ENCODE assay signal across 27 mouse cellular contexts in genomic region chr6:137268592-137268991, GRCm38 (mm10).
"Had no signal": no experiment of that assay in that cellular context is flagged by ENCODE, and none has a peak within 500 bp of the region (broad histone marks: within the 10 kb centered on the region; RNA-seq: fewer than 3 reads in every experiment).

No protein-coding gene starts in this region.

- ATAC-seq: inflammation-experienced regulatory T-cells, adult 6 months; intestine, embryonic 15.5 days; intestine, postnatal 0 days had no signal

- H3K27ac ChIP-seq: gastrocnemius, adult 2 months; heart, embryonic 10.5 days; hindbrain, embryonic 10.5 days; hindbrain, embryonic 15.5 days; intestine, embryonic 15.5 days; layer of hippocampus, adult 2 months; left cerebral cortex, adult 2 months; limb, embryonic 10.5 days; limb, embryonic 12.5 days; liver, embryonic 13.5 days; liver, embryonic 15.5 days had no signal

- H3K4me3 ChIP-seq: gastrocnemius, adult 2 months; heart, embryonic 10.5 days; heart, embryonic 12.5 days; hindbrain, embryonic 10.5 days; hindbrain, embryonic 12.5 days; hindbrain, embryonic 15.5 days; intestine, embryonic 15.5 days; layer of hippocampus, adult 2 months; left cerebral cortex, adult 2 months; limb, embryonic 10.5 days; limb, embryonic 12.5 days; liver, embryonic 13.5 days; liver, embryonic 15.5 days had no signal

- H3K4me2 ChIP-seq: heart, embryonic 12.5 days; hindbrain, embryonic 12.5 days; hindbrain, embryonic 15.5 days; intestine, embryonic 15.5 days; limb, embryonic 12.5 days; liver, embryonic 11.5 days; liver, embryonic 13.5 days; liver, embryonic 15.5 days had no signal

- H3K9ac ChIP-seq: heart, embryonic 12.5 days; hindbrain, embryonic 12.5 days; hindbrain, embryonic 15.5 days; intestine, embryonic 15.5 days; limb, embryonic 12.5 days; liver, embryonic 13.5 days; liver, embryonic 15.5 days had no signal

- H3K36me3 ChIP-seq: heart, embryonic 10.5 days; heart, embryonic 12.5 days; hindbrain, embryonic 10.5 days; hindbrain, embryonic 12.5 days; hindbrain, embryonic 15.5 days; intestine, embryonic 15.5 days; limb, embryonic 10.5 days; limb, embryonic 12.5 days; liver, embryonic 13.5 days; liver, embryonic 15.5 days had no signal

- DNase-seq: gastrocnemius, adult 2 months; gastrocnemius, postnatal 10 days; gastrocnemius, postnatal 25 days; heart, adult 18-20 months; heart, postnatal 10 days; heart, postnatal 4 days; kidney, adult 18-20 months; kidney, adult 8-10 months; kidney, postnatal 10 days; kidney, postnatal 25 days; kidney, postnatal 4 days; liver; liver, embryonic 13.5 days had no signal

- H3K9me3 ChIP-seq: heart, embryonic 10.5 days; heart, embryonic 12.5 days; hindbrain, embryonic 10.5 days; hindbrain, embryonic 12.5 days; hindbrain, embryonic 15.5 days; intestine, embryonic 15.5 days; limb, embryonic 10.5 days; limb, embryonic 12.5 days; liver, embryonic 13.5 days; liver, embryonic 15.5 days had no signal

- H3K27me3 ChIP-seq: hindbrain, embryonic 12.5 days; hindbrain, embryonic 15.5 days; intestine, embryonic 15.5 days; limb, embryonic 12.5 days; liver, embryonic 13.5 days; liver, embryonic 15.5 days had no signal

- H3K4me1 ChIP-seq: heart, embryonic 10.5 days; heart, embryonic 12.5 days; intestine, embryonic 15.5 days; limb, embryonic 10.5 days; limb, embryonic 12.5 days; liver, embryonic 13.5 days; liver, embryonic 15.5 days had no signal
